Mouse (Mus musculus) limb, embryonic 11.5 days (tissue): ENCODE measurements around the gene Ugcg. TPM values are rescaled to one million over a fixed set of nuclear protein-coding genes. Genes with fewer than 3 reads are reported as not detected.

Experiments used
- ATAC-seq: fragments of 200-750 bp; cut with Nextera tagmentation; 2 replicates; pipeline ENCODE4 v1.8.0; 2017; ENCODE audit warnings: low read depth; ENCODE audit not compliant: insufficient number of reproducible peaks, low FRiP score, low TSS enrichment
- DNase-seq: peaks from one replicate; pipeline ENCODE4 v3.0.0-alpha.2; 2015; ENCODE audit warnings: low spot score
- H3K27ac ChIP-seq: fragments of 300-500 bp; sonication (generic); replicated peaks from 2 replicates; pipeline ENCODE4 v1.5.1; 2014; ENCODE audit warnings: low read depth, mild to moderate bottlenecking, low read length
- H3K27me3 ChIP-seq: fragments of 300-500 bp; sonication (generic); 2 replicates; pipeline ENCODE4 v1.6.1; 2014; ENCODE audit warnings: mild to moderate bottlenecking, low read length, mixed read lengths; ENCODE audit not compliant: control insufficient read depth, insufficient read depth
- H3K36me3 ChIP-seq: fragments of 300-500 bp; sonication (generic); 2 replicates; pipeline ENCODE4 v1.6.1; 2014; ENCODE audit warnings: mild to moderate bottlenecking, low read length, moderate library complexity, mixed read lengths; ENCODE audit not compliant: control insufficient read depth, insufficient read depth
- H3K4me1 ChIP-seq: fragments of 300-500 bp; sonication (generic); 2 replicates; pipeline ENCODE4 v1.6.1; 2014; ENCODE audit warnings: low read length, mixed read lengths; ENCODE audit not compliant: control insufficient read depth, insufficient read depth
- H3K4me2 ChIP-seq: fragments of 300-500 bp; sonication (generic); 2 replicates; pipeline ENCODE4 v1.6.1; 2014; ENCODE audit warnings: low read depth, mild to moderate bottlenecking, moderate library complexity; ENCODE audit not compliant: severe bottlenecking
- H3K4me3 ChIP-seq: fragments of 300-500 bp; sonication (generic); 2 replicates; pipeline ENCODE4 v1.5.1; 2014; ENCODE audit warnings: low read depth, low read length
- H3K9ac ChIP-seq: fragments of 300-500 bp; sonication (generic); 2 replicates; pipeline ENCODE4 v1.6.1; 2014; ENCODE audit warnings: mild to moderate bottlenecking, low read length
- H3K9me3 ChIP-seq: fragments of 300-500 bp; sonication (generic); 2 replicates; pipeline ENCODE4 v1.6.1; 2016; ENCODE audit warnings: low read length; ENCODE audit not compliant: control insufficient read depth
- WGBS: fragments of 180-500 bp; shearing (Covaris S2); extraction: QIAGEN DNeasy Blood & Tissue Kit; methylation state at CpG from one replicate; pipeline ENCODE4 v1.1.7; 2014; 5-methylcytosine and 5-hydroxymethylcytosine counted together
- polyA plus RNA-seq: library from polyadenylated mRNA; unstranded; fragments of >200 nt; fragmentation: Nextera tagmentation; extraction: Ambion mirVana; gene quantifications from 2 replicates; pipeline ENCODE4 v1.2.1, GENCODE M21; 2014

Ugcg gene
- polyA plus RNA-seq, 1 experiment from 2014 or later, result 10.3 TPM

- Histone ChIP-seq H3K27me3 (no peaks in the 10 kb centered on the region), H3K9me3 (no peaks in the 10 kb centered on the region), H3K9ac (no peak overlapping the region), H3K4me3 (no peak overlapping the region), H3K27ac (no peak overlapping the region), H3K36me3 (no peaks in the 10 kb centered on the region), H3K4me2 (no peak overlapping the region), H3K4me1 (no peaks in the 10 kb centered on the region)
- WGBS, result 69% methylated on average over 4 of the region's 4 CpGs
- DNase-seq, result no peak
- no peak for ATAC-seq
These were observed 17.5 kb downstream of the Ugcg start for GRCm38 (mm10) chr4:59206600-59206999.

- Histone ChIP-seq H3K9ac (no peak overlapping the region), H3K36me3 (no peaks in the 10 kb centered on the region), H3K27ac (no peak overlapping the region), H3K9me3 (no peaks in the 10 kb centered on the region), H3K27me3 (no peaks in the 10 kb centered on the region), H3K4me2 (no peak overlapping the region), H3K4me3 (no peak overlapping the region), H3K4me1 (no peaks in the 10 kb centered on the region)
- ATAC-seq (no peak), DNase-seq (no peak)
- WGBS, result 93% methylated on average over 4 of the region's 4 CpGs
These were observed 19.6 kb downstream of the Ugcg start for GRCm38 (mm10) chr4:59208607-59209006.

GRCm38 (mm10) chr4:59211181-59211580, 22.1 kb downstream of the Ugcg start:
- DNase-seq (no peak), ATAC-seq (no peak)
- Histone ChIP-seq H3K4me3 (no peak overlapping the region), H3K9ac (no peak overlapping the region), H3K27ac (no peak overlapping the region), H3K4me1 (no peaks in the 10 kb centered on the region), H3K36me3 (peaks cover 2% of the 10 kb centered on the region; the same call in 1 of the 2 replicates), H3K9me3 (no peaks in the 10 kb centered on the region), H3K27me3 (no peaks in the 10 kb centered on the region), H3K4me2 (no peak overlapping the region)
- 93% methylated on average over 9 of the region's 9 CpGs for WGBS

- Histone ChIP-seq H3K4me3 (no peak overlapping the region), H3K4me2 (no peak overlapping the region), H3K36me3 (peaks cover 2% of the 10 kb centered on the region; the same call in 1 of the 2 replicates), H3K27me3 (no peaks in the 10 kb centered on the region), H3K27ac (no peak overlapping the region), H3K9ac (no peak overlapping the region), H3K4me1 (no peaks in the 10 kb centered on the region), H3K9me3 (no peaks in the 10 kb centered on the region)
- DNase-seq (no peak), ATAC-seq (no peak)
- 76% methylated on average over 4 of the region's 4 CpGs for WGBS
These were observed 24.8 kb downstream of the Ugcg start for GRCm38 (mm10) chr4:59213833-59214232.

- peaks cover 2% of the 10 kb centered on the region; the same call in 1 of the 2 replicates for H3K36me3 ChIP-seq
- no peak for ATAC-seq
- 95% methylated on average over 5 of the region's 5 CpGs for WGBS
These were observed 25.6 kb downstream of the Ugcg start for GRCm38 (mm10) chr4:59214695-59215094.

GRCm38 (mm10) chr4:59215585-59215984, 26.5 kb downstream of the Ugcg start:
- no peak overlapping the region for H3K4me3 ChIP-seq
- H3K4me2 ChIP-seq, result no peak overlapping the region
- no peaks in the 10 kb centered on the region for H3K27me3 ChIP-seq
- peaks cover 2% of the 10 kb centered on the region for H3K36me3 ChIP-seq
- ATAC-seq, result no peak
- no peak overlapping the region for H3K27ac ChIP-seq
- DNase-seq, result no peak
- no peaks in the 10 kb centered on the region for H3K4me1 ChIP-seq
- H3K9ac ChIP-seq, result no peak overlapping the region
- no peaks in the 10 kb centered on the region for H3K9me3 ChIP-seq
- 92% methylated on average over 3 of the region's 3 CpGs for WGBS

More at GRCm38 (mm10) chr4:59214695-59215094, 25.6 kb downstream of the Ugcg start:
- no peak for DNase-seq
- no peak overlapping the region for H3K4me3 ChIP-seq
- no peak overlapping the region for H3K9ac ChIP-seq
- no peak overlapping the region for H3K27ac ChIP-seq
- H3K4me2 ChIP-seq, result no peak overlapping the region
- no peaks in the 10 kb centered on the region for H3K9me3 ChIP-seq
- H3K4me1 ChIP-seq, result no peaks in the 10 kb centered on the region
- no peaks in the 10 kb centered on the region for H3K27me3 ChIP-seq

- Histone ChIP-seq H3K27me3 (no peaks in the 10 kb centered on the region), H3K4me1 (no peaks in the 10 kb centered on the region), H3K4me3 (no peak overlapping the region), H3K36me3 (peaks cover 2% of the 10 kb centered on the region), H3K9me3 (no peaks in the 10 kb centered on the region), H3K27ac (no peak overlapping the region), H3K4me2 (no peak overlapping the region), H3K9ac (no peak overlapping the region)
- DNase-seq (no peak), ATAC-seq (no peak)
- WGBS, result 94% methylated on average over 7 of the region's 7 CpGs
These were observed 28.0 kb downstream of the Ugcg start for GRCm38 (mm10) chr4:59217101-59217500.

GRCm38 (mm10) chr4:59218154-59218553, 29.1 kb downstream of the Ugcg start:
- no peak for ATAC-seq
- H3K36me3 ChIP-seq, result peaks cover 2% of the 10 kb centered on the region
- WGBS, result 86% methylated on average over 7 of the region's 7 CpGs

GRCm38 (mm10) chr4:59222226-59222625, 33.2 kb downstream of the Ugcg start:
- WGBS, result 94% methylated on average over 9 of the region's 9 CpGs
- no peak overlapping the region for H3K9ac ChIP-seq

More at GRCm38 (mm10) chr4:59218154-59218553, 29.1 kb downstream of the Ugcg start:
- no peaks in the 10 kb centered on the region for H3K9me3 ChIP-seq
- no peak overlapping the region for H3K4me2 ChIP-seq
- H3K27ac ChIP-seq, result no peak overlapping the region
- H3K4me1 ChIP-seq, result no peaks in the 10 kb centered on the region
- H3K9ac ChIP-seq, result no peak overlapping the region
- DNase-seq, result no peak
- no peaks in the 10 kb centered on the region for H3K27me3 ChIP-seq
- H3K4me3 ChIP-seq, result no peak overlapping the region

More at GRCm38 (mm10) chr4:59222226-59222625, 33.2 kb downstream of the Ugcg start:
- H3K9me3 ChIP-seq, result no peaks in the 10 kb centered on the region
- H3K27ac ChIP-seq, result no peak overlapping the region
- H3K4me1 ChIP-seq, result no peaks in the 10 kb centered on the region
- no peaks in the 10 kb centered on the region for H3K27me3 ChIP-seq
- H3K4me3 ChIP-seq, result no peak overlapping the region
- H3K4me2 ChIP-seq, result no peak overlapping the region
- DNase-seq (no peak), ATAC-seq (no peak)
- no peaks in the 10 kb centered on the region; the same call in none of the 2 replicates for H3K36me3 ChIP-seq
